9 mouse cellular contexts compared by ENCODE assay signal in the genomic region with DNA sequence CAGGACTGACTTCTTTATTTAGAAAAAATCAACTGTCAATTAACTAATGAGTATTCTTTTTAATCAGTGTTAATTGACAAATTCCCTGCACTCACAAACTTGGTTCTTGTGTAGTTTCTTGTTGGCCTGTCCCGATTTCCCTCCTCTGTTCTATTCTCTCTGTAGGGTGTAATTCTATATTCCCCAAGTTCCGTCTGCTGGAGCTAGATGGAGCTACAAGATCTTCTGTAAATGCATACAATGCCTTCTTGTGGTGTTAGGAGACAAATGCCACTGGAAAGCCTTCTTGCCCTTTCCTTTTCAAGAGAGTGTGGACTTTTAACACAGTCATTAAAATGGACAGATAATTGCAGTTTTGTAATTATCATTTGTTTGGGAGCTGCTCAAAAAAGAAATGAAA.
DNase-seq lines count a peak whose midpoint lies in the region; ATAC-seq and TF ChIP-seq lines count a peak whose summit lies in the region.
"Had no signal": no experiment of that assay in that cellular context is flagged by ENCODE, and none has a peak within 500 bp of the region (broad histone marks: within the 10 kb centered on the region; RNA-seq: fewer than 3 reads in every experiment).

No protein-coding gene starts in this region.

- TF ChIP-seq CTCF in layer of hippocampus, adult 2 months (conservative IDR thresholded peaks at IDR 0.05) = peak; percentile 85

- no peaks in the 10 kb centered on the region for H3K27me3 ChIP-seq in forebrain, embryonic 14.5 days (replicated peaks; ENCODE audit: control insufficient read depth, insufficient read depth, low read length)
- no peaks in the 10 kb centered on the region for H3K27me3 ChIP-seq in forebrain, embryonic 15.5 days

- H3K4me2 ChIP-seq in forebrain, embryonic 14.5 days (ENCODE audit: low read length) = no peak overlapping the region
- no peak overlapping the region for H3K4me2 ChIP-seq in forebrain, embryonic 15.5 days (replicated peaks)

- peaks cover 13% of the 10 kb centered on the region for H3K4me1 ChIP-seq in forebrain, embryonic 14.5 days (ENCODE audit: control insufficient read depth, insufficient read depth, low read length)
- H3K4me1 ChIP-seq in forebrain, embryonic 15.5 days = peaks cover 7% of the 10 kb centered on the region

- no peak overlapping the region for H3K9ac ChIP-seq in forebrain, embryonic 14.5 days (ENCODE audit: low read length)
- H3K9ac ChIP-seq in forebrain, embryonic 15.5 days (replicated peaks) = no peak overlapping the region

- no peaks in the 10 kb centered on the region for H3K9me3 ChIP-seq in forebrain, embryonic 14.5 days (replicated peaks; ENCODE audit: control insufficient read depth, low read length)
- H3K9me3 ChIP-seq in forebrain, embryonic 15.5 days = no peaks in the 10 kb centered on the region

- DNase-seq in forebrain, embryonic 14.5 days (ENCODE audit: low spot score) = peak; percentile 83
- DNase-seq in layer of hippocampus, adult 2 months (ENCODE audit: low spot score in 2 of 2) = peak; percentile 17 to 21
- DNase-seq in layer of hippocampus, postnatal 36 days = no peak
- peak; percentile 6 for DNase-seq in ZHBTc4 (ENCODE audit: low read depth, low spot score)
- DNase-seq in left cerebral cortex, postnatal 4 days = peak; percentile 9
- DNase-seq in adrenal gland, adult 8-10 months = no peak
- DNase-seq in urinary bladder, adult 2 months (ENCODE audit: low spot score) = no peak

- intact Hi-C loops in left cerebral cortex, postnatal 4 days (cut with DNase I) = no loop called here

- ATAC-seq in forebrain, embryonic 14.5 days = peak; percentile 61
- ATAC-seq in forebrain, embryonic 15.5 days (replicated peaks) = no peak

- H3K36me3 ChIP-seq in forebrain, embryonic 14.5 days (ENCODE audit: control insufficient read depth, insufficient read depth, low read length) = no peaks in the 10 kb centered on the region
- no peaks in the 10 kb centered on the region for H3K36me3 ChIP-seq in forebrain, embryonic 15.5 days

- H3K27ac ChIP-seq in forebrain, embryonic 14.5 days (ENCODE audit: low read depth, low read length) = no peak overlapping the region
- H3K27ac ChIP-seq in forebrain, embryonic 15.5 days (replicated peaks) = no peak overlapping the region
- H3K27ac ChIP-seq in layer of hippocampus, adult 2 months = no peak overlapping the region
- H3K27ac ChIP-seq: macrophage had no signal

- 11% methylated on average over 2 of the region's 2 CpGs for WGBS in forebrain, embryonic 14.5 days
- WGBS in forebrain, embryonic 15.5 days = 7% methylated on average over 2 of the region's 2 CpGs

- H3K4me3 ChIP-seq in forebrain, embryonic 14.5 days (ENCODE audit: low read depth, low read length) = no peak overlapping the region
- no peak overlapping the region for H3K4me3 ChIP-seq in forebrain, embryonic 15.5 days
- H3K4me3 ChIP-seq in layer of hippocampus, adult 2 months = no peak overlapping the region

Comparison
In these comparisons a context has a peak if more than half of its experiments do, and no peak if none do; other contexts are left out.
1. DNase-seq: peak in forebrain, embryonic 14.5 days (single experiment), layer of hippocampus, adult 2 months (2 of 2), ZHBTc4 (single experiment) and left cerebral cortex, postnatal 4 days (single experiment); none in layer of hippocampus, postnatal 36 days (0 of 2), adrenal gland, adult 8-10 months (single experiment) and urinary bladder, adult 2 months (single experiment).